Mouse (Mus musculus) liver, postnatal 0 days (tissue): ENCODE data around the gene Dtx2. TPM values are rescaled to one million over a fixed set of nuclear protein-coding genes. Genes with fewer than 3 reads are reported as not detected.

Experiments
- ATAC-seq: fragments of 200-750 bp; cut with Nextera tagmentation; 2 replicates; pipeline ENCODE4 v1.8.0; 2017; ENCODE audit warnings: mild to moderate bottlenecking, moderate library complexity
- DNase-seq: peaks from one replicate; pipeline ENCODE4 v3.0.0-alpha.2; 2016
- H3K27ac ChIP-seq: fragments of 300-500 bp; sonication (generic); 2 replicates; pipeline ENCODE4 v1.5.1; 2014; ENCODE audit warnings: antibody characterized with exemption, moderate library complexity, mild to moderate bottlenecking, low read depth
- H3K27me3 ChIP-seq: fragments of 300-500 bp; sonication (generic); 2 replicates; pipeline ENCODE4 v1.6.1; 2014; ENCODE audit warnings: low read length, control low read depth, mixed read lengths; ENCODE audit not compliant: insufficient read depth
- H3K36me3 ChIP-seq: fragments of 300-500 bp; sonication (generic); replicated peaks from 2 replicates; pipeline ENCODE4 v1.6.1; 2014; ENCODE audit warnings: mild to moderate bottlenecking, control low read depth, low read length, moderate library complexity, mixed read lengths; ENCODE audit not compliant: insufficient read depth
- H3K4me1 ChIP-seq: fragments of 300-500 bp; sonication (generic); 2 replicates; pipeline ENCODE4 v1.6.1; 2014; ENCODE audit warnings: antibody characterized with exemption, mild to moderate bottlenecking, control low read depth; ENCODE audit not compliant: insufficient read depth
- H3K4me2 ChIP-seq: fragments of 300-500 bp; sonication (generic); 2 replicates; pipeline ENCODE4 v1.6.1; 2014; ENCODE audit warnings: low read depth, mild to moderate bottlenecking, low read length, moderate library complexity, mixed read lengths
- H3K4me3 ChIP-seq: fragments of 300-500 bp; sonication (generic); 2 replicates; pipeline ENCODE4 v1.5.1; 2014; ENCODE audit warnings: low read depth, low read length
- H3K9ac ChIP-seq: fragments of 300-500 bp; sonication (generic); replicated peaks from 2 replicates; pipeline ENCODE4 v1.6.1; 2014; ENCODE audit warnings: mild to moderate bottlenecking, moderate library complexity
- H3K9me3 ChIP-seq: fragments of 300-500 bp; sonication (generic); 2 replicates; pipeline ENCODE4 v1.6.1; 2016; ENCODE audit warnings: mild to moderate bottlenecking, control low read depth, low read length, mixed read lengths
- CTCF ChIP-seq: sonication (generic); IDR thresholded peaks from 2 replicates; pipeline ENCODE4 v1.5.1; 2016; ENCODE audit warnings: antibody characterized with exemption, low read depth
- EP300 ChIP-seq: IDR thresholded peaks from 2 replicates; pipeline ENCODE4 v1.6.1; 2016; ENCODE audit warnings: antibody characterized with exemption, low read depth, mild to moderate bottlenecking
- WGBS: fragments of 180-500 bp; shearing (Covaris S2); extraction: QIAGEN DNeasy Blood & Tissue Kit; methylation state at CpG from one replicate; pipeline ENCODE4 v1.1.7; 2014; ENCODE audit not compliant: insufficient replicate concordance; 5-methylcytosine and 5-hydroxymethylcytosine counted together
- polyA plus RNA-seq: library from polyadenylated mRNA; unstranded; fragments of >200 nt; fragmentation: Nextera tagmentation; extraction: Ambion mirVana; gene quantifications from 2 replicates; pipeline ENCODE4 v1.2.1, GENCODE M21; 2015

Dtx2 gene
- polyA plus RNA-seq, 1 experiment from 2014 or later, result 4.8 TPM

DNA sequence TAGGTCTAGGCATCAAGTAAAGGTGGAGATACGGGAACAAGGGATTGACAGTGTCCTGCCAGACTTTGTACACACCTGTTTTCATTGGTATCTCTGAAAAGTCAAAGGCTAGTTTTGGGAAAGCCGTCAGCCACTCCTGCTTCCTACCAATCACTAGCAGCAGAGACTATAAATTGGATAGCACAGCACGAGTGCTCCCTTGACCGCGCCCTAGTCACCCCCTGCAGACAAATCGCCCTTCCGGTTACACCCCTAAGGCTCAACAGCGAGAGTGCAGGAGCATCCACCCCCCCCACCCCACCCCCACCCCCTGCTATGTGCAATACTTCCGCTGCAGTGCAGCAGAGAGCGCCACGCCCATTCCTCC is 32.5 kb upstream of the Dtx2 start:
- DNase-seq (no peak), ATAC-seq (no peak)
- peak overlapping the region; percentile 72 for H3K9ac ChIP-seq
- peak overlapping the region; percentile 89 for H3K4me2 ChIP-seq
- H3K27me3 ChIP-seq, result no peaks in the 10 kb centered on the region
- peaks cover 44% of the 10 kb centered on the region for H3K4me1 ChIP-seq
- no peaks in the 10 kb centered on the region for H3K36me3 ChIP-seq
- peak overlapping the region; percentile 98 for H3K27ac ChIP-seq
- 0% methylated on average over 11 of the region's 11 CpGs for WGBS
- H3K9me3 ChIP-seq, result no peaks in the 10 kb centered on the region
- peak overlapping the region; percentile 52 for H3K4me3 ChIP-seq
- TF ChIP-seq CTCF (0 out of 2 replicates have a peak, but pooled peaks have one; percentile 29), EP300 (0 out of 2 replicates have a peak, but pooled peaks have one; percentile 34)

GRCm38 (mm10) chr5:135962492-135963279 is 31.9 kb upstream of the Dtx2 start:
- H3K4me1 ChIP-seq, result peaks cover 42% of the 10 kb centered on the region
- under 1% methylated on average over 60 of the region's 64 CpGs for WGBS
- TF ChIP-seq CTCF (peak; percentile 45), EP300 (0 out of 2 replicates have a peak, but pooled peaks have one; percentile 9)

GRCm38 (mm10) chr5:135963280-135963627 is 31.3 kb upstream of the Dtx2 start:
- H3K4me1 ChIP-seq, result peaks cover 37% of the 10 kb centered on the region
- no peaks in the 10 kb centered on the region for H3K9me3 ChIP-seq
- peak overlapping the region; percentile 89 for H3K4me2 ChIP-seq
- peak overlapping the region; percentile 52 for H3K4me3 ChIP-seq
- DNase-seq (no peak), ATAC-seq (no peak)
- peak overlapping the region; percentile 72 for H3K9ac ChIP-seq
- TF ChIP-seq EP300, result no peak
- TF ChIP-seq CTCF, result no peak
- H3K27me3 ChIP-seq, result no peaks in the 10 kb centered on the region
- peak overlapping the region; percentile 98 for H3K27ac ChIP-seq
- no peaks in the 10 kb centered on the region for H3K36me3 ChIP-seq
- 9% methylated on average over 6 of the region's 6 CpGs for WGBS

More at GRCm38 (mm10) chr5:135962492-135963279, 31.9 kb upstream of the Dtx2 start:
- peak overlapping the region; percentile 52 for H3K4me3 ChIP-seq
- H3K9ac ChIP-seq, result peak overlapping the region; percentile 72
- peak; percentile 92 for ATAC-seq
- no peaks in the 10 kb centered on the region for H3K27me3 ChIP-seq
- H3K9me3 ChIP-seq, result no peaks in the 10 kb centered on the region
- no peaks in the 10 kb centered on the region for H3K36me3 ChIP-seq
- peak; percentile 98 for DNase-seq
- H3K27ac ChIP-seq, result peak overlapping the region; percentile 98
- H3K4me2 ChIP-seq, result peak overlapping the region; percentile 89

DNA sequence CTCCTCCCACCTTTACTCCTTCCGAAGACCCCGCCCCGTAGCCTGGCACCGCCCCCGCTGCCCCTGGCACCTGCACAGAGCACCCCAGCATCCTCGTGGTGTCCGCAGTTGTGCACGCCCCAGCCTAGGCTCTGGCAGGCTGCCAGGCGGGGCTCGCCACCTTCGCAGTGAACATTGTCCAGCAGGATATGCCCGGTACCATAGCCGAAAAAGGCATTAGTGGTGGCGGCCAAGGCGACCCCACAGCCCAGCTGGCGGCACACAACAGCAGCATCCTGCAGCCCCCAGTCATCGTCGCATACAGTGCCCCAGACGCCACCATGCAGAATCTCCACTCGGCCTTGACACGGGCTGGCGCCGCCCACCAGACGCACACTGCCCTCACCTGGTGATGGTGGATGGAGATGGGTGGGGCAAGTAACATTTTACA is 29.1 kb upstream of the Dtx2 start:
- Histone ChIP-seq H3K4me3 (no peak overlapping the region), H3K4me1 (peaks cover 26% of the 10 kb centered on the region), H3K9ac (no peak overlapping the region), H3K4me2 (peak overlapping the region; percentile 22; the same call in 1 of the 2 replicates), H3K9me3 (no peaks in the 10 kb centered on the region), H3K27me3 (no peaks in the 10 kb centered on the region), H3K36me3 (no peaks in the 10 kb centered on the region), H3K27ac (no peak overlapping the region)
- TF ChIP-seq CTCF (peak; percentile 35; the same call in 1 of the 2 replicates), EP300 (no peak)
- DNase-seq (peak; percentile 54), ATAC-seq (no peak)
- WGBS, result 18% methylated on average over 24 of the region's 24 CpGs

DNA sequence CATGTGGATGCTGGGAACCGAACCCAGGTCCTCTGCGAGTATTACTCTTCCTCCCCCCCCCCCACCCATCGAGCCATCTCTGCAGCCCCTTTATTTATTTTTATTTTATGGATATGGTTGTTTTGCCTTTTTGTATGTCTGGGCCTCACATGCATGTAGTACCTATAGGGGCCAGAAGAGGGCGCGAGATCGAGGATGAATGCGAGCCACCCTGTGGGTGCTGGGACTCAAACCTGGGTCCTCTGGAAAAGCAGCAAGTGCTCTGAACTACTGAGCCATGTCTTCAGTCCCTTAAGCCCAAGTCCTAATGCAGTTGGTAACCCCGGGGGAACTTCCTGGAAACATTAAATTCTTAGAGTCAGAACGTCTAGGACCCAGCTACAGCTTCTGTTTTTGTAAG is 27.7 kb upstream of the Dtx2 start:
- 51% methylated on average over 9 of the region's 9 CpGs for WGBS

GRCm38 (mm10) chr5:135968781-135969180 is 25.8 kb upstream of the Dtx2 start:
- peaks cover 4% of the 10 kb centered on the region; the same call in 1 of the 2 replicates for H3K4me1 ChIP-seq
- no peak overlapping the region for H3K27ac ChIP-seq
- DNase-seq (peak; percentile 74), ATAC-seq (no peak)
- H3K4me3 ChIP-seq, result no peak overlapping the region
- H3K27me3 ChIP-seq, result no peaks in the 10 kb centered on the region
- H3K36me3 ChIP-seq, result no peaks in the 10 kb centered on the region
- H3K9me3 ChIP-seq, result no peaks in the 10 kb centered on the region
- peak; percentile 81 for TF ChIP-seq CTCF
- no peak for TF ChIP-seq EP300
- H3K9ac ChIP-seq, result no peak overlapping the region
- H3K4me2 ChIP-seq, result no peak overlapping the region
- 59% methylated on average over 1 of the region's 1 CpGs for WGBS

More for the DNA sequence above, 27.7 kb upstream of the Dtx2 start:
- no peaks in the 10 kb centered on the region for H3K9me3 ChIP-seq
- H3K4me2 ChIP-seq, result no peak overlapping the region
- H3K36me3 ChIP-seq, result no peaks in the 10 kb centered on the region
- no peak overlapping the region for H3K27ac ChIP-seq
- ATAC-seq (no peak), DNase-seq (peak; percentile 53)
- H3K4me3 ChIP-seq, result no peak overlapping the region
- peaks cover 13% of the 10 kb centered on the region for H3K4me1 ChIP-seq
- TF ChIP-seq CTCF, result peak; percentile 66
- no peak for TF ChIP-seq EP300
- H3K27me3 ChIP-seq, result no peaks in the 10 kb centered on the region
- H3K9ac ChIP-seq, result no peak overlapping the region
